Mouse (Mus musculus) heart, adult 11 months (tissue): ENCODE data around the gene Slc26a8.

Source experiments
- DNase-seq: peaks from one replicate; pipeline ENCODE4 v3.0.0; 2022

Gene Slc26a8

DNA sequence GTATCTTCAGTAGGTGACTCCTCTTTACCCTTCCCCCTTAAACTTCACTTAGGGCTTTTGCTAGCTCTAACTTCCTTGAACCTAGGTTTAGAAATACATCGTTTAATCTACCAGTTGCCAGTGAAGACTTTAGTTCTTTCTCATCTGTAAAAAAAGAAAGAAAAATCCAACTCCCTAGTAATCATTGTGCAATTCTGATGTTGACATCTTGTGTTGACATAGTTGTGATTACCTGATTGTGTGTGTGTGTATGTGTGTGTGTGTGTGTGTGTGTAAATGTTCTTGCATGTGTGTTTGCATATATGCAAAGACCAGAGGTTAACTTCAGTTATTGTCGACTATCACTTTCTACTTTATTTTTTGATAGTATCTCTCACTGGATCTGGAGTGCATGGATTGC is 8.6 kb upstream of the Slc26a8 start:
- DNase-seq: no peak

GRCm38 (mm10) chr17:28698245-28698644 is 8.2 kb upstream of the Slc26a8 start:
- DNase-seq: peak; percentile 86

- DNase-seq: peak; percentile 96
Observed at GRCm38 (mm10) chr17:28697290-28698195, 7.5 kb upstream of the Slc26a8 start.

DNA sequence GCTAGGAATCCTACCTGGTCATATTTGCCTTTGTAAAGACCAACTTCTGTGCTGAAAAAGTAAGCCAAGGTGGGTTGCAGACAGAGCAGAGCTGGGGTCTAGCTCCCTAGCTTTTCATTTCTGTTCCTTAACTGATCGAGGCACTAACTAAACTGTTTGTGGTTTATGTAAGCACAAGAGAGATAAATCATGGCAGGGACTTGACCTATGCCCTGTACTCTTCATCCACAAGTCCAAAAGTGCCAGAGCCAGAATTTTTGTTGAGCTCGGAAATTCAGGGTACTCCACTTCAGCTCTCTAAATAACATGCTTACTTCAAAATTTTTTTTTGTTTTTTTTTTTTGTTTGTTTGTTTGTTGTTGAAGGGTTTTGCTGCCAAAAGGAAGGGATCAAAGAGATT is 6.6 kb upstream of the Slc26a8 start:
- DNase-seq: no peak

DNA sequence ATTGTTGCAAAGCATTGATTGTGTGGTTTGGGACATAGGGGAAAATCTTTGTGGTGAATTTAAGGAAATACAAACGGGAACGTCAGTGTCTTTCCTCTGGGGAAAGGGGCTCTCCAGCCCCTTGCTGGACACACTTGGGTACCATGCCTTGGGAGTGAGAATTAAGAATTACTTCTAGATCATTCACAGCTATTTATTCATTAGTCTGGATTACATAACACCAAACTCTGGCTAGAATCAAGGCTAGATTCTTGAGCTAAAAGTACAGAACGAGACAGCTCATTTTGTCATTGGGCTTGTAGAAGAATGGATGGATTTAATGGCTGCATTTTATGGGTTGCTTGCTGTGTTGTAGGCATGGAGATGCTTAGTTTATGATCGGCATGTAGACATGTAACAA is 4.8 kb upstream of the Slc26a8 start:
- DNase-seq: no peak

DNA sequence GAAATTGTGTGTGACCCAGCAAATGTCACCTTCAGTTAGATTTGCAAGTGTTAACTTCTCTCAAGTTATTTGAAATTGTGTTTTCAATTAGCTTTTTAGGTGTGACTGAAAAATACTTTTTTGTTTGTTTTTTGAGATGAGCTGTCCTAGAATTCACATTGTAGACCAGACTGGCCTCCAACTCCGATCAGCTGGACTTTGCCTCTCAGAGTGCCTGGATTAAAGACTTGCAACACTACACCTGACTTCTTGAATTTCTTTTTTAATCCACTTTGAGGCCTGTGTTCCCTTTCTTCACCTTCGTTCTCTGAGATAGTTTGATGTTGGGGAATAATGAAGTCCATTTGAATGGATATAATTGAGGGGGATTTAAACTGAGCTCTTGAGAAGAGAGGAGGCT is 4.0 kb upstream of the Slc26a8 start:
- DNase-seq: no peak

GRCm38 (mm10) chr17:28693086-28693485 is 3.1 kb upstream of the Slc26a8 start:
- no peak for DNase-seq

GRCm38 (mm10) chr17:28692341-28692710 is 2.3 kb upstream of the Slc26a8 start:
- peak; percentile 96 for DNase-seq

DNA sequence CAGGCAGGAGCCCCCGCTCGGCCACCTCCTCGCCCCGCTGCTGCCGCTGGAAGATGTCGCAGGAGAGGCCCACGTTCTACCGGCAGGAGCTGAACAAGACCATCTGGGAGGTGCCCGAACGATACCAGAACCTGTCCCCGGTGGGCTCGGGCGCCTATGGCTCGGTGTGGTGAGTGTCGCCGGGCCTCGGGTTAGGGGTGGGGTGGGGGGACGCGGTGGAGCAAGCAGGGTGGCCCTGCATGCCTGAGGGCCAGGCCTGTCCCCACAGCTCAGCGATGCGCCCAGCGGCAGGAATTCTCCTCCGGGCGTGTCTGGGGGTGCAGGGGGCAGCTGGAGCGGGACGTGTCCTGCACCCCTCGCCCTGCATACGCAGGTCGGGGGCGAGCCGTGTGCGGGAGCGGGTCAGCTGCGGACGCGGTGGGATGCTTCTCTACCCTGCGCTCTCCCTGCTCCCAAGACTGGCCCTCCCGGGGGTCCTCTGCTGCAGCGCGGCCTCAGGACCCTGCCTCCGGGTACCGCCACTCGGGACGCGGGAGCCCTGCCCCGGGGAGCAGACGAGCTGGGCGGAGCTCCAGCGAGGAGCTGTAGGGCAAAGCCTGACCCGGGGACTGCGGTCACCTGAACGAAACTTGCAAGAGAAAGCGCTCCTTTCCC is 1.8 kb upstream of the Slc26a8 start:
- DNase-seq: peak; percentile 97

- DNase-seq: peak; percentile 100
Observed at GRCm38 (mm10) chr17:28690776-28691686, 998 bp upstream of the Slc26a8 start, which contains the start of gene Mapk14. Gene Mapk14 (plus strand): TSS chr17:28691329.

GRCm38 (mm10) chr17:28687354-28687753 is 2.7 kb downstream of the Slc26a8 start:
- no peak for DNase-seq

GRCm38 (mm10) chr17:28684631-28685030 is 5.4 kb downstream of the Slc26a8 start:
- DNase-seq: no peak

DNA sequence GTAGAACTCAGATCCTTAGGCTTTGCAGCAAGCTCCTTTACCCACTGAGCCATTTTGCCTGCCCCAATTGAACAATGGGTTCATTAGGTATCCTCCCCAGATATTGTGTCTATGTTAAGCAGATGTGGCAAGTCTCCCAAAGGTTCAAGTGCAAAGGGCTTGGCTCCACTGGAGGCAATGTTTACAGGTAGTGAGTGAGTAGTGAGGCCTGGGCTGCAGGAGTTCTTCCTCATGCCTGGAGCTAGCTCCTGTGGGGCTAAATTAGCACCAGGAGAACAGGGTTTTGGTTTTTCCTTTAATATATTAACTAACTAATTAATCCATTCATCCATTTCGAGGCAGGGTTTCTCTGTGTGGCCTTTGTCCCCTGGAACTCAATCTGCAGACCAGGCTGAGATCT is 6.4 kb downstream of the Slc26a8 start:
- no peak for DNase-seq

DNA sequence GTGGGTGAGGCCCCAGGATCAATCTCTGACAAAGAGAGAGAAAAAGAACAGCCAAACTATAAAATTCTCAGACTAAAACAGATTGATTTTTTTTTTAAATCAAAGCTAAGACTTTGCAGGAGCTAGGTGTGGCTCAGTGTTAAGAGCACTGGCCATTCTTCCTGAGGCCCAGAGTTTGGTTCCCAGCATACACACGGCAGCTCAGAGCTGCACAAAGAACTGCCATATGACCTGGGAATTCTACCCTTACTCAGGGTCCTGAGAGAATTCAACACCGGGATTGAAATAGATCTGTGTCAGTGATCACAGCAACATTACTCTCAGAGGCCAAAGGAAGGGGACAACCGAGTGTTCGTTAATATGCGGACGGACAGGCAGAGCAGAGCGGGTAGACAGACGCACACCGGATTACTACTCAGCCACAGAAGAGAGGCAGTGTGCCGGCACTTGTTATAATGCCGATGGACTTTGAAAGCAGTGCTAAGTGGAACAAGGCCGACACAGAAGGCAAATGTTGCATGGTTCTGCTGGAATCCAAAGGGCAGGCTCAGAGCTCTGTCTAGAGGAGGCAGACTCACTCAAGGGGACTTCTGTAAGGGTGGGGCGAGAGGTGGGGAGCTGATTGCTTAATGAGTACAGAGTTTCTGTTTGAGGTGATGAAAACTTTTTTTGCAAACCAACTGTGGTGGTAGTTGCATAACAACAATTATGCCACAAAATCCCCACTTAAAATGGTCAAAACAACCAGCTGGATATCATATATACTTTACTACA is 7.5 kb downstream of the Slc26a8 start:
- no peak for DNase-seq

DNA sequence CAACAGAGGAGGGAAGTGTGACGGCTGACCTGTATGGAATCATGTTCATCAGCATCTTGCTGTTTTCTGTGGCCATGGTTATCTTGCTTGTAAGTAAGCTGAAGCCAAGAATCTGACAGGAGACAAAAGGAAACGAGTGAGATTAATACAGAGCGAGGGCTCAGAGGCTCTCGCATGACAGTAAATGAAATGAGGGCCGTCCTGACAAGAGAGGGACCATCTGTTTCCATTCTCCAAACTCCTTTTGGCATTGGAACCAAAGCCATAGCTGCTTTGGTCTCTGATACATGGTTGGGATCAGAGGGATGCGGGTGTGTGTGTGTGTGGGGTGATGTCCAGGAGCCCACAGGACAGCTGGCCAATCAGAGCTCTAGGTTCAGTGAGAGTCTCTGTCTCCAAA is 30.5 kb downstream of the Slc26a8 start:
- no peak for DNase-seq

- DNase-seq: no peak
Observed at GRCm38 (mm10) chr17:28657936-28658335, 32.1 kb downstream of the Slc26a8 start.

DNA sequence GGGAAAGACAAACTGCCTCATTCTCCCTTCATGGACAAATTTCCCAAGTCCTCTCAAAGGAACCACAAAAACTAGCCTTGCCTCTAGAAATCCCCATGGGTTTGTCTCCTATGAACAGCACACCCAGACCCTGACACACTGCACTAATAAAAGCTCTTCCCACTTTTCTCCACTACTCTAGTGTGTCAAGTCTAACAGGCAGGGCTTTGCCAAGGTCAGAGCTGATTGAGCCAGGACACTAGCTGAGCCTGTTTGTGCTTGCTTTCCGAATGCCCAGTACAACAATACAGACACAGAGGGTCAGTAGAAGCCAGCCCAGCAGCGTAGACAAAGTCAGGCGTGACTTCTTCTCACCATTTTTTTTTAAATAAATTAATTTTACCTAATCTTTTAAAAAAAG is 39.8 kb downstream of the Slc26a8 start:
- DNase-seq: no peak

GRCm38 (mm10) chr17:28648607-28649370 is 41.2 kb downstream of the Slc26a8 start:
- no peak for DNase-seq

DNA sequence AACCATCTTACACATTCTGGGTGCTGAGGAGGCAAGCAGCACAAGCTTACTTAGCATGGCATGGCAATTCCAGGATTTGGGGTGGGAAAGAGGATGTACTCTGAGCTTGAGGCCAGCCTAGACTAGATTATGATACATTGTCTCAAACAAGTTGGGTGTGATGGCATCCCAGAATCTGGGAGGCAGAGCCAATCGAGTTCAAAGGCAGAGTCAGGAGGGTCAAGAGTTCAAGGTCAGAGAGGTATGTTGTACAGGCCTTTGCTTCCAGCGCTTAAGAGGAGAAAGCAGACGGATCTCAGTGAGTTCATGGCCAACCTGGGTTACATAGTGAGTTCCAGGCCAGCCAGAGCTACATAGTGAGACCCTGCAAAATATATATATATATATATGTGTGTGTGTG is 43.8 kb downstream of the Slc26a8 start:
- DNase-seq: no peak

DNA sequence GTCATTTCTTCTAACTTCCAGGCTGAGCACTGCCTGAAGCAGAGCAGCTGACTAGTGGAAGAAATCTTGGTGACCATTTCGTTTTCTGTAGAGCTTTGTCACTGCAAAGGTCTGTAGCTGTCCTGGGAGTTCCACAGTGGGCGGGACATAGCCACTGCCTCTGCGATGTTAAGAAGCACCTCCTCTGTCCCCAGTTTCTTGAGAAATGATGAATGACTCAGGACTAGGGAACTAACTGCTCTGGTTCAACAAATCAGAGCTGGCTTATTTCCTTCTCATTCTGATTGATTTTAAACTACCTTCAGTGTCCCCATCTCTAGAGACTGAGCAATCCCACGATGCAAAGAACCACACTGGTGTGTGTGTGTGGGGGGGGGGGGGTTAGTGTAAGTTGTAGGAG is 45.9 kb downstream of the Slc26a8 start:
- DNase-seq: no peak

GRCm38 (mm10) chr17:28643697-28644096 is 46.3 kb downstream of the Slc26a8 start:
- no peak for DNase-seq

GRCm38 (mm10) chr17:28640113-28640512 is 49.9 kb downstream of the Slc26a8 start:
- DNase-seq: no peak
